Mouse (Mus musculus) adrenal gland, adult 8-10 months (tissue): Measurements from ENCODE around the gene Tmem170. TPM values are rescaled to one million over a fixed set of nuclear protein-coding genes. Genes with fewer than 3 reads are reported as not detected.

Experiments
- DNase-seq: peaks from one replicate; pipeline ENCODE4 v3.0.0; 2022
- total RNA-seq, 4 experiments: library from RNA; stranded (reverse); gene quantifications; 2 replicates each; pipeline ENCODE4 v1.2.4; 2022

The Tmem170 gene
- total RNA-seq, 4 experiments from 2014 or later = 6.4 to 9.1 (median 8.5) TPM

DNA sequence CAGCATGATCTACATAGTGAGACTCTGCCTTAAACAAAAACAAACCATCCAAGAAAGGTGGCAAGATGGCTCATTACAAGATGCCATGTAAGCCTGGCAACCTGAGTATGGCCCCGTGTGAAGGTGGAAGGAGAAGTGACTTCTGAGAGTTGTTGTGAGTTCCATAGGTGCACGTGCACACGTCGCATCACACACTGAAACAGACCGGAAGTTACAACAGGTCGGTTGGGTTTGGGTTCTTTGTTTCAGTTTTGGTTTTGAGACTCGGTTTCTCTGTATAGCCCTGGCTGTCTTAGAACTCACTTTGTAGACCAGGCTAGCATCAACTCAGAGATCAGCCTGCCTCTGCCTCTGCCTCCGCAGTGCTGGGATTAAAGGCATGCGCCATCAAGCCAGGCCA is 62.7 kb downstream of the Tmem170 start:
- no peak for DNase-seq

Other genes starting within 250 kb of the Tmem170 start
- gene Ldhd, start 246.4 kb downstream of the Tmem170 start, total RNA-seq = 100 to 1,000 TPM in 1 of 4 experiments, 10 to 100 TPM in 3; 58.4 to 109 (median 76.4) TPM
- gene Zfp1, start 233.3 kb downstream of the Tmem170 start, total RNA-seq = 10 to 100 TPM in 2 of 4 experiments, 1 to 10 TPM in 2; 7.9 to 11.6 (median 9.7) TPM
- gene Ctrb1, start 185.7 kb downstream of the Tmem170 start, total RNA-seq = not detected
- gene Bcar1, start 132.9 kb downstream of the Tmem170 start, total RNA-seq = 100 to 1,000 TPM in 2 of 4 experiments, 10 to 100 TPM in 2; 86.1 to 150 (median 104) TPM
- 10 to 100 TPM; 65.3 to 81.8 (median 72.3) TPM for gene Cfdp1, start 22.5 kb downstream of the Tmem170 start, total RNA-seq
- gene Chst5, start 33.7 kb upstream of the Tmem170 start, total RNA-seq = not detected
- 10 to 100 TPM in 2 of 4 experiments, 1 to 10 TPM in 2; 6.3 to 12.4 (median 9.5) TPM for gene Tmem231, start 57.1 kb upstream of the Tmem170 start, total RNA-seq
- gene Gabarapl2, start 64.0 kb upstream of the Tmem170 start, total RNA-seq = 100 to 1,000 TPM; 168 to 223 (median 188) TPM
- 1 to 10 TPM; 4.4 to 6.1 (median 5.6) TPM for gene Adat1, start 115.6 kb upstream of the Tmem170 start, total RNA-seq
- gene Kars, start 134.6 kb upstream of the Tmem170 start, total RNA-seq = 100 to 1,000 TPM; 101 to 113 (median 106) TPM
- 10 to 100 TPM; 23.5 to 26.6 (median 24.4) TPM for gene Terf2ip, start 134.6 kb upstream of the Tmem170 start, total RNA-seq
- gene Gm6793, start 138.3 kb upstream of the Tmem170 start, total RNA-seq = under 1 TPM in 2 of 4 experiments, not detected in 2; 0.25 to 0.46 TPM